Mouse (Mus musculus) kidney, postnatal 0 days (tissue): ENCODE data around the gene Adamts10. TPM values are rescaled to one million over a fixed set of nuclear protein-coding genes. Genes with fewer than 3 reads are reported as not detected.

ENCODE experiments used
- ATAC-seq: fragments of 200-750 bp; cut with Nextera tagmentation; replicated peaks from 2 replicates; pipeline ENCODE4 v1.8.0; 2017; ENCODE audit warnings: low read depth, moderate number of reproducible peaks, moderate TSS enrichment, moderate library complexity; ENCODE audit not compliant: low FRiP score
- DNase-seq: peaks from one replicate; pipeline ENCODE4 v3.0.0-alpha.2; 2016; ENCODE audit warnings: low spot score
- H3K27ac ChIP-seq: fragments of 300-500 bp; sonication (generic); 2 replicates; pipeline ENCODE4 v1.5.1; 2014; ENCODE audit warnings: mild to moderate bottlenecking
- H3K27me3 ChIP-seq: fragments of 300-500 bp; sonication (generic); 2 replicates; pipeline ENCODE4 v1.6.1; 2014; ENCODE audit warnings: low read length, mixed read lengths; ENCODE audit not compliant: insufficient read depth
- H3K36me3 ChIP-seq: fragments of 300-500 bp; sonication (generic); 2 replicates; pipeline ENCODE4 v1.6.1; 2014; ENCODE audit warnings: low read length, mixed read lengths; ENCODE audit not compliant: insufficient read depth
- H3K4me1 ChIP-seq: fragments of 300-500 bp; sonication (generic); replicated peaks from 2 replicates; pipeline ENCODE4 v1.6.1; 2014; ENCODE audit warnings: antibody characterized with exemption, low read length, mixed read lengths; ENCODE audit not compliant: insufficient read depth
- H3K4me2 ChIP-seq: fragments of 300-500 bp; sonication (generic); 2 replicates; pipeline ENCODE4 v1.6.1; 2014; ENCODE audit warnings: mild to moderate bottlenecking, low read length, moderate library complexity, mixed read lengths
- H3K4me3 ChIP-seq: fragments of 300-500 bp; sonication (generic); replicated peaks from 2 replicates; pipeline ENCODE4 v1.5.1; 2014; ENCODE audit warnings: low read depth, low read length
- H3K9ac ChIP-seq: fragments of 300-500 bp; sonication (generic); 2 replicates; pipeline ENCODE4 v1.6.1; 2014; ENCODE audit warnings: low read depth, low read length
- H3K9me3 ChIP-seq: fragments of 300-500 bp; sonication (generic); replicated peaks from 2 replicates; pipeline ENCODE4 v1.6.1; 2016; ENCODE audit warnings: low read length, inconsistent platforms, mixed read lengths
- CTCF ChIP-seq: IDR thresholded peaks from 2 replicates; pipeline ENCODE4 v1.5.1; 2016; ENCODE audit warnings: antibody characterized with exemption, low read depth, mild to moderate bottlenecking, moderate library complexity
- WGBS: fragments of 180-500 bp; shearing (Covaris S2); extraction: QIAGEN DNeasy Blood & Tissue Kit; methylation state at CpG from one replicate; pipeline ENCODE4 v1.1.7; 2014; 5-methylcytosine and 5-hydroxymethylcytosine counted together
- polyA plus RNA-seq: library from polyadenylated mRNA; unstranded; fragments of >200 nt; fragmentation: Nextera tagmentation; extraction: Ambion mirVana; gene quantifications from 2 replicates; pipeline ENCODE4 v1.2.1, GENCODE M21; 2015

Adamts10 gene
- polyA plus RNA-seq, 1 experiment from 2014 or later = 28.3 TPM

- Histone ChIP-seq H3K9me3 (no peaks in the 10 kb centered on the region), H3K27ac (no peak overlapping the region), H3K4me2 (no peak overlapping the region), H3K27me3 (no peaks in the 10 kb centered on the region), H3K4me1 (no peaks in the 10 kb centered on the region), H3K4me3 (no peak overlapping the region), H3K36me3 (no peaks in the 10 kb centered on the region), H3K9ac (no peak overlapping the region)
- ATAC-seq (no peak), DNase-seq (no peak)
- TF ChIP-seq CTCF = no peak
Observed at GRCm38 (mm10) chr17:33494586-33494985, 29.4 kb upstream of the Adamts10 start.

GRCm38 (mm10) chr17:33498918-33499317 is 25.1 kb upstream of the Adamts10 start:
- Histone ChIP-seq H3K9me3 (no peaks in the 10 kb centered on the region), H3K27me3 (no peaks in the 10 kb centered on the region), H3K4me1 (no peaks in the 10 kb centered on the region; the same call in 1 of the 2 replicates), H3K9ac (no peak overlapping the region), H3K4me2 (no peak overlapping the region), H3K36me3 (no peaks in the 10 kb centered on the region), H3K27ac (no peak overlapping the region), H3K4me3 (no peak overlapping the region)
- ATAC-seq (no peak), DNase-seq (no peak)
- no peak for TF ChIP-seq CTCF
- 71% methylated on average over 1 of the region's 1 CpGs for WGBS

- Histone ChIP-seq H3K9ac (no peak overlapping the region), H3K9me3 (no peaks in the 10 kb centered on the region), H3K4me3 (no peak overlapping the region), H3K36me3 (no peaks in the 10 kb centered on the region), H3K27me3 (no peaks in the 10 kb centered on the region), H3K27ac (no peak overlapping the region), H3K4me1 (no peaks in the 10 kb centered on the region; the same call in 1 of the 2 replicates), H3K4me2 (no peak overlapping the region)
- DNase-seq (no peak), ATAC-seq (no peak)
- 100% methylated on average over 1 of the region's 1 CpGs for WGBS
- no peak for TF ChIP-seq CTCF
Observed at GRCm38 (mm10) chr17:33508386-33508785, 15.6 kb upstream of the Adamts10 start.

GRCm38 (mm10) chr17:33510172-33510571 is 13.8 kb upstream of the Adamts10 start:
- WGBS = 65% methylated on average over 5 of the region's 5 CpGs
- H3K27ac ChIP-seq = no peak overlapping the region
- no peak for DNase-seq
- H3K27me3 ChIP-seq = no peaks in the 10 kb centered on the region
- H3K36me3 ChIP-seq = no peaks in the 10 kb centered on the region
- no peak overlapping the region for H3K9ac ChIP-seq
- no peak overlapping the region for H3K4me2 ChIP-seq
- no peak for TF ChIP-seq CTCF
- H3K4me3 ChIP-seq = no peak overlapping the region
- H3K9me3 ChIP-seq = no peaks in the 10 kb centered on the region
- no peak for ATAC-seq
- no peaks in the 10 kb centered on the region for H3K4me1 ChIP-seq

DNA sequence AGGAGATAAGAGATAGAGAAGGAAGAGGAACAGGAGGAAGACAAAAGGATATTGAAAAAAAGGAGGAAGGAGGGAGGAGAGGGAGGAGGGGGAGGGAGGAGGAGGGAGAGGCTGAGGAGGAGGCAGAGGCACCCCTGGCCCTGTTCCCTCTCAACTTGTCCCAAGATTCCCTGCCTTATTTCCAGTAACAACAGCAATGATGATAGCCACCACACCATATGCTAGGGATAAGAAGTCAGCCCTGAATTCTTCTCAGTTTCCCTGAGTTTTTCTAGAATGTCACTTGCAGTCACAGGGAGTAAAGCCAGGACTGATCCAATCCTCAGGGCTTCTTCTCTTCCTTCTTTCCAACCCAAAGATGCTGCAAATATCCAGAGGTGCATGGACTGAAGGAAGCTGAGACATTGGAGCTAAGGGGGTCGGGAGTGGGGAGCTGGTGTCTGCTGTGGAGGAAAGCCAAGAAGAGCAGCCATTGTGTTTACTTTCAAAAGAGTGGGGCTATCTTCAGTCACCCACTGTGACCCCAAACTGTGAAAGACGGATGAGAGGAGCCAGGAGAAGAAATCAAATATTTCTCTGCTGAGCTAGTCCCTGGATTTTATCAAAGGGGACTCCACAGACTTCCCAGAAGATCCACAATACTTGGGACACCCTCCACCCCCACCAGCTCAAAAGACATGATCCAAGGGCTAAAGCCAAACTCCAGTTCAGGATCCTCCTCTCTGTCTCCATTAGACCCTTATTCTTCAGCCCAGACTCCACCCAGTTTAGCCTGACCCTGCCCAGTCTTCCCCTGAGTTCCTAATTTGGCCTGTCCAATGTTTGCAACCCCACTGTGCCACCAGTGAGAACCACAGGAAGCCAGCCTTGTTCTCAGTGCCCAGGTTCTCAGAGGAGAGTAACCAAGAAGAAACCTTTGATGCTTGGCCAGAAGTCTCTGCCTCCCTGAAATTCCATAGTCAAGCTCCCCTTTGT is 11.3 kb upstream of the Adamts10 start:
- H3K27me3 ChIP-seq = no peaks in the 10 kb centered on the region
- H3K36me3 ChIP-seq = no peaks in the 10 kb centered on the region
- H3K4me1 ChIP-seq = no peaks in the 10 kb centered on the region
- WGBS = 28% methylated on average over 2 of the region's 2 CpGs
- no peak for TF ChIP-seq CTCF
- H3K4me3 ChIP-seq = no peak overlapping the region
- no peak overlapping the region for H3K27ac ChIP-seq
- no peak overlapping the region for H3K9ac ChIP-seq
- no peaks in the 10 kb centered on the region for H3K9me3 ChIP-seq
- no peak for DNase-seq
- ATAC-seq = no peak
- no peak overlapping the region for H3K4me2 ChIP-seq

DNA sequence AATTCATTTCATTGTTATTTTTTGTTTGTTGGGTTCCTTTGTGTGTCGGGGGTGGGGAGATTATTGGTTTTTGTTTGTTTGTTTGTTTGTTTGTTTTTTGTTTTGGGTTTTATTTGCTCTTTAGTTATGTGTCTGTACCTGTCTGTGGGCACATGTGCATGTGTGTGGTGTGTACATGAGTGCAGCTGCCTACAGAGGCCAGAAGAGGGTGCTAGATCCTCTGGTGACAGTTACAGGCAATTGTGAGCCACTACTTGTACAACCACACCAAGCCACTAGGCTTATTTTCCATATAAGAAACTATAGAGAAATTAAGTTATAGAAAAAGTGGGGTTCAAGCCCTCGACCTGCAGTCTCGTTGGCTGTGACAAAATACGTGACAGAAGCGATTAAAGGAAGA is 10.1 kb upstream of the Adamts10 start:
- no peaks in the 10 kb centered on the region for H3K27me3 ChIP-seq
- no peak overlapping the region for H3K4me2 ChIP-seq
- H3K9me3 ChIP-seq = no peaks in the 10 kb centered on the region
- ATAC-seq (no peak), DNase-seq (no peak)
- no peak overlapping the region for H3K4me3 ChIP-seq
- no peak overlapping the region for H3K9ac ChIP-seq
- H3K27ac ChIP-seq = no peak overlapping the region
- H3K4me1 ChIP-seq = no peaks in the 10 kb centered on the region
- H3K36me3 ChIP-seq = no peaks in the 10 kb centered on the region
- TF ChIP-seq CTCF = peak; percentile 47
- 88% methylated on average over 5 of the region's 5 CpGs for WGBS
